Mouse (Mus musculus) layer of hippocampus, adult 9-11 months (tissue): ENCODE data around the gene Serpina9.
A peak's percentile ranks its signal among the peaks of the same experiment; 100 is the strongest.
"Not testable (repeated sequence)": the region's sequence is repeated elsewhere in the genome, so short reads cannot be mapped to it uniquely, and the experiment has no call there.

Source experiments
- DNase-seq: peaks from one replicate; pipeline ENCODE4 v3.0.0; 2022

Serpina9 gene

DNA sequence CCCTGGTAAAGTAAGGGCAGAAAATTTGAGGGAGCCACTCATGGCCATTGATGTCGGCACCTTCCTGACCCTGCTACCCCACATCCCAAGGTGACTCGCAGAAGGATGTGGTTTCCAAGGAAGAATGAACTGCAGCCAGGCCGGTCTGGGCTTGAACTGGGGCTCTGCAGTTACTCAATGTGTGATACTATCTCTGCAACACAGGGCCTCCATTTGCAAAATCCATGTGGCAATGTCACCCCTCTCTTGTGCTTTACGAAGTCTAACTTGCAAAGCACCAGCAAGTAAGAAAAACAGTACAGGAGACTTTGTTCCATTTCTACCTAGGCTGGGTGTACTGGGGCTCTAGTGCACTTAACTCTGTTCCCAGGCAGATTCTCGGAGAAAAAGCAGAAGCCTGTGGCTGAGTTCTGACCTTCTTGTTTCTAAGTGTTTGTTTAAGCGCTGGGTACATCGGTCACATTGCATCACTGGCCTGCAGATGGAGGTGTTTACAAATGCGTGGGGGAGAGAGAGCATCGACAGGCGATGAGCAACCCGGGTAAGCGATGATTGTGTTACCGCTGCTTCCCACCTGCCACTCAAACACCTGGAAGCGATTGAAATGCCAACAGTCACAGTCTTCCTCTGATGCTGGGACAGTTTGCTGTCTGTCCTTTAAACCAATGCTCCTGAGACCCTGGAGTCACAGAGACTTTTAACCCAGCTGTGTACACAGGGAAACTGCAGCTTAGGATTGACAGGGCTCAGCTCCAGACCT, 24.6 kb downstream of the Serpina9 start:
- no peak for DNase-seq

- DNase-seq: no peak
Measured at GRCm38 (mm10) chr12:103985868-103986267, 27.7 kb downstream of the Serpina9 start.

- DNase-seq: peak; percentile 44
Measured at GRCm38 (mm10) chr12:103984935-103985334, 28.6 kb downstream of the Serpina9 start.

GRCm38 (mm10) chr12:103981646-103982360, 31.8 kb downstream of the Serpina9 start:
- peak; percentile 57 for DNase-seq

DNA sequence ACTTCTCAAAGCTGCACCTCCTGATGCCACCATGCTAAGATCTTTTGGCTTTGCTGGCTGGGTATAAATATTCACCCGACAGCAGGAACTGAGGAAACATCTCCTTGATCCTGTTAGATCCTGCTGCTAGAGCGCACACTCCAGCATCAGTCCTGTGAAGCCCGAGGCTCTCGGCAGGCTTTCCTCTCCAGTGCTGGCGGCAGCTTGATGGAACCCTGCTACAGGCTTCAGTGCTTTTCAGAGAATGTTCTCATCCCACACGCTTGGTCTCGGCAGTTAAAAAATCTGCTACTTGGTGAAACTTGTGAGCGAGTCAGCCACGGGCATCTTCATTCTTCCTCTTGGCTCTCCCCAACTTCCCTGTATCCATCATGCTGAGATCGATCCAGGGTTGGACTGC, 35.3 kb downstream of the Serpina9 start:
- no peak for DNase-seq

DNA sequence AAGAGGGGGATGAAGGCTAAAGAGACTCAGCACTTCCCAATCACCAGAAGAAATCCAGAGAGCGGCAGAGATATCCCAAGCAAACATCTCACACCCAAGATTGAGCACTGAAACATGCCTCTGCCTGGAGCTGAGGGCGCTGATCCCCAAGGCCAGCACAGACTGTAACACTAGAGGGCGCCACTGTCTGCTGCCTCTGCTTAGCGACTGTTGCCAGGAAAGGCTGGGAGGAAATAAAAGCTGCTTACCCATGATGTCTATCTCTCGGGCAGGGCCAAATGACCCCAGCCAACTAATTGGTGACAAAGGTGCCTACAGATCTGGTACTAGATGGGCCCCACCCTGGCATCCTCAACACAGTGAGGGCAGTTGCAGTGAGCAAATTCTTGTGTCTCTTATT, 35.7 kb downstream of the Serpina9 start:
- DNase-seq: no peak

DNA sequence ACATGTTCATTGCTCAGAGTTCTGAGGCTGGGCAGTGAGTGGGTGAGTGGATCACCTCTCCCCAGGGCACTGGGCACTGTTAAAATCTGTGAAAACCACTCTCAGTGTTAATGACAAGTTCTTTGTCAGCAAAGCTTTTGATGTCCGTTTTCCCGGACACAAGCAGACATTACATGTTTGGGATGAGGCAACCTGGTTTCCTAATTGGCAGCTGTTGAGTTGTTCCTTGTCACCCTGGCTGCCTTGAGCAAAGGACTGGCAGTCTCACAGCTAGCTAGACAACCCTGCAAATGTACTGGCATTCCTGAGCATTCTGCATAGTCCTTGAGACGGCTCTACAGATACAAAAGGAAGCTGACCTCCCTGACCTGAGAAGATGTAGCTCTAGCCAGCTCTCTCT, 36.5 kb downstream of the Serpina9 start:
- no peak for DNase-seq

GRCm38 (mm10) chr12:103971080-103971479, 42.5 kb downstream of the Serpina9 start:
- no peak for DNase-seq

GRCm38 (mm10) chr12:103969577-103970116, 43.9 kb downstream of the Serpina9 start:
- DNase-seq: no peak

GRCm38 (mm10) chr12:103966761-103967160, 46.8 kb downstream of the Serpina9 start:
- DNase-seq: no peak

DNA sequence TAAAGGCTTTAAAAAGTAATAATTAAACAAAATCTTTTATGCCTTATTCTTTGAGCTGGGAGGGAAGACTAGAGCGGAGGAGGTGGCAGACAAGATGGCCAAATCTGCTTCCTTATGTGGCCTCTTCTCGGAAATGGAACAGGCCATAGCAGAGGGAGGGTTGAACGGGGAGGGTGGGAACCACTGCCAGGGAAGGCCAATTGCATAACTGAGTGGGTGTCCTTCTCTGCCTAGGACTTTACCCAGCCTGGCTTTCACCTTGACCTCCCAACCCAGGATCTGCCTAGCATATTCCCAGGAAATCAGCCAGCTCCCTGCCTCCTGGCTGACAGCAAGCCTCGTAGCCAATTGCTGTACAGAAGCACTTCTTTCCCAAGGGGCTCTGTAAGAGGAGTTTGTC, 50.3 kb downstream of the Serpina9 start:
- DNase-seq: no peak

DNA sequence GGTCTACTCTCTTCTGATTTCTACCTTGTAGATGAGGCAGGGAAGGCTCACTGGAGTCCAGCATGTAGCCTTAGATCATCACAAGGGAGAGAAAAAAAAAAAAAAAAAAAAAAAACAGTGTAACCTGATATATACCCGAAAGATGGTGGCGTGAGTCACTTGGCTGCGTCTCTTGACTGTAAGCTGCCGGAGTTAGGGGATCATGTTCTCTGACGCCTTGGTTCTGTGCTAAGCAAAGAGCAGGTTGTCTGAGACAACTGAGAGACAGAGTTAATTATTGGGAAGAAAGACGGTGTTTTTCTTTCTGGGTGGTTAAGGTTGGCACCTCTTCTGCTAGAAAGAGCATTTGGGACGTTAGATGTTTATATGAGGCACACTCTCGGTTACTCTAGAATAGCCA, 50.7 kb downstream of the Serpina9 start:
- no peak for DNase-seq

DNA sequence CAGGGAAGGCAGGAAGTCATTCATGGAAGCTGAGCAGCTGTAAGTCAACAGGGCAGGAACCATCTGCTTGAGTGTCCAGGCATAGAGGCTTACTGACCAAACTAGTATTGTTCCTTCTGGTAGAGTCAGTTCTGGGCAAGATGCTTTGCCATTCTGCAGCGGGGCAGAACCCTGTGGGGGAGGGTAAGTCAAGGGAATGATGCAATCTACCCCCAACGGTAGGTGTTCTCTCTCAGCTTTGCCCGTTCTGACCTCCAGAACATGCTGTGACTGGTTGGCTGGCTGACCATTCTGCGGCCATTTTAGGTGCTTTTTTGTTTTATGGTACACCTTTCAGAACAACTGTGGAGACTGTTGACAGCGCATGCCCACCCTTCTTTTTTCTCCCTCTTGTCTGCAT, 51.2 kb downstream of the Serpina9 start:
- DNase-seq: no peak

GRCm38 (mm10) chr12:103961716-103962115, 51.8 kb downstream of the Serpina9 start:
- no peak for DNase-seq

DNA sequence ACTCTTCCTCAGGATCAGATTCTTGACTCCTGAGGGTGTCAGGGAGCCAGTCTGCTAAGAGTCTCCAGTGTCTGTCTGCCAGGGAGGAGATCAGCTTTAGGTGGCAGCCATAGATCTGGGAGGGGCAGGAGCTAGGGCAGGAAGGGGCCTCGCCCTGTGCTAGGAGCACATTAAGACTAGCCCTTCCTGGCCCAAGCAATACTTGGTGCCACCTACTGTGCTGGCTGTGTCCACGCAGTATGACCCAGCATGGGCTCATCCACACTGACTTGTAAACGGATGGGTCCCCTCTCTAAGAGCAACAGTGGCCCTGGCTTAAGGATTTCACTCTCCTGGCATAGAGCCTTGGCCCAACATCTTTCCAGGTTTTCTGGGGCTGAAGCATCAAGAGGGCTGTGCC, 54.8 kb downstream of the Serpina9 start, which contains the start of gene Serpina1e:
TSS of gene Serpina1e (minus strand) at position 178 of the 400 bp plus-strand sequence.
- DNase-seq: no peak

DNA sequence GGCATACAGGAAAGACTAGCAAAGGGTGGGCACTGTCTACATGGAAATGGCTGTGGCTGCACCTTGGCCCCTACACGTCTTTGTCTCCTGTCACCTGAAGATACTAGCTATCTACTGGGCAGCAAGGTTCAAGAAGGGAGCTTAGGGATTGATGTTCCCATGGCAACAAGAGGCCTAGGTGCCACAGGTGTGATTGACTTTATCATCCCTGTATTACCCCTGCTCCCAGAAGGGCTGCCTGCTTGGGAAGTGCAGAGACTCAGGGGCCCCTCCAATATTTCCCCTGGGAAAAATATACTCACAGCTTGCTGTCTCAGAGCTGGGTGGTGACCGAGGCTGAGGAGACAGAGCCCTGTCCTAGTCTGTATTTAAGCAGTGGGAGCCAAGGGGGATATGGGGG, 57.0 kb downstream of the Serpina9 start:
- not testable (repeated sequence) for DNase-seq

- DNase-seq: not testable (repeated sequence)
Measured at GRCm38 (mm10) chr12:103952972-103953371, 60.6 kb downstream of the Serpina9 start.

- no peak for DNase-seq
Measured at GRCm38 (mm10) chr12:103946243-103946642, 67.3 kb downstream of the Serpina9 start.
